Comparison of ENCODE assay signal across 14 mouse cellular contexts in genomic region chr17:47333409-47333808, GRCm38 (mm10). TPM values are rescaled to one million over a fixed set of nuclear protein-coding genes. Genes with fewer than 3 reads are reported as not detected.
DNase-seq lines count a peak whose midpoint lies in the region; ATAC-seq and TF ChIP-seq lines count a peak whose summit lies in the region.
"Had no signal": no experiment of that assay in that cellular context is flagged by ENCODE, and none has a peak within 500 bp of the region (broad histone marks: within the 10 kb centered on the region; RNA-seq: fewer than 3 reads in every experiment).

No protein-coding gene starts in this region.

- H3K27ac ChIP-seq in forebrain, embryonic 13.5 days: no peak overlapping the region; the same call in 1 of the 2 replicates
- no peak overlapping the region for H3K27ac ChIP-seq in midbrain, embryonic 15.5 days
- H3K27ac ChIP-seq: left cerebral cortex, adult 2 months; limb, embryonic 15.5 days; macrophage had no signal

- peaks cover 42% of the 10 kb centered on the region for H3K27me3 ChIP-seq in forebrain, embryonic 13.5 days
- H3K27me3 ChIP-seq in midbrain, embryonic 15.5 days (replicated peaks): no peaks in the 10 kb centered on the region
- H3K27me3 ChIP-seq: limb, embryonic 15.5 days; Patski had no signal

- no peak overlapping the region for H3K9ac ChIP-seq in forebrain, embryonic 13.5 days
- H3K9ac ChIP-seq in midbrain, embryonic 15.5 days: no peak overlapping the region
- H3K9ac ChIP-seq: limb, embryonic 15.5 days; liver, postnatal 0 days had no signal

- peak overlapping the region; percentile 3; the same call in 1 of the 2 replicates for H3K4me2 ChIP-seq in forebrain, embryonic 13.5 days
- no peak overlapping the region for H3K4me2 ChIP-seq in midbrain, embryonic 15.5 days
- H3K4me2 ChIP-seq: limb, embryonic 15.5 days had no signal

- intact Hi-C loops in heart, postnatal 10 days (cut with DNase I): loop anchor here (2.0 to 5.0 kb wide), 2 partner anchors 186 to 295 kb away; no protein-coding TSS in a partner anchor

- TF ChIP-seq POLR2A in brain, embryonic 14.5 days (IDR thresholded peaks at IDR 0.05; ENCODE audit: borderline replicate concordance, extremely low read depth, insufficient read depth, insufficient read length, poor library complexity, severe bottlenecking): no peak

- H3K9me3 ChIP-seq in forebrain, embryonic 13.5 days (replicated peaks): no peaks in the 10 kb centered on the region
- H3K9me3 ChIP-seq in midbrain, embryonic 15.5 days: no peaks in the 10 kb centered on the region
- H3K9me3 ChIP-seq: limb, embryonic 15.5 days had no signal

- peaks cover 28% of the 10 kb centered on the region for H3K4me1 ChIP-seq in forebrain, embryonic 13.5 days
- peaks cover 10% of the 10 kb centered on the region for H3K4me1 ChIP-seq in midbrain, embryonic 15.5 days

- 5% methylated on average over 2 of the region's 2 CpGs for WGBS in forebrain, embryonic 13.5 days
- WGBS in midbrain, embryonic 15.5 days: 21% methylated on average over 2 of the region's 2 CpGs

- no peak for TF ChIP-seq CTCF in brain, embryonic 14.5 days (IDR thresholded peaks at IDR 0.05; ENCODE audit: borderline replicate concordance, extremely low read depth, insufficient read depth, insufficient read length)

- peaks cover 56% of the 10 kb centered on the region for H3K36me3 ChIP-seq in forebrain, embryonic 13.5 days (ENCODE audit: poor library complexity, severe bottlenecking)
- peaks cover 18% of the 10 kb centered on the region; the same call in 1 of the 2 replicates for H3K36me3 ChIP-seq in midbrain, embryonic 15.5 days (replicated peaks)

- ATAC-seq in forebrain, embryonic 13.5 days: peak; percentile 78
- ATAC-seq in midbrain, embryonic 15.5 days (replicated peaks): 0 out of 2 replicates have a peak, but pooled peaks have one; percentile 28
- ATAC-seq: Patski had no signal

- H3K4me3 ChIP-seq in forebrain, embryonic 13.5 days: no peak overlapping the region
- H3K4me3 ChIP-seq in midbrain, embryonic 15.5 days: no peak overlapping the region
- H3K4me3 ChIP-seq: left cerebral cortex, adult 2 months; limb, embryonic 15.5 days had no signal

- peak; percentile 85 for DNase-seq in heart, adult 11 months
- DNase-seq in heart, postnatal 10 days: no peak
- DNase-seq in brain, embryonic 14.5 days (ENCODE audit: low read depth): peak; percentile 92
- DNase-seq in cerebellum, adult 9-10 months: no peak
- no peak for DNase-seq in urinary bladder, adult 18-20 months (ENCODE audit: low spot score in 2 of 2)
- no peak for DNase-seq in right cerebral cortex, adult 18-20 months
- DNase-seq: liver, postnatal 0 days; right cerebral cortex, postnatal 25 days had no signal

RNA-seq across cellular contexts. Expression of gene Mrps10, which starts 35.3 kb away (rescaled TPM):
- 10 to 100 TPM; 26.8 to 28.3 TPM for total RNA-seq in heart, postnatal 10 days (2021)
- 46.2 and 47.5 TPM in 2 replicates for polyA plus RNA-seq in brain, embryonic 14.5 days (2012; rRNA removed)
- 74.0 and 78.7 TPM in 2 replicates for polyA plus RNA-seq in forebrain, embryonic 13.5 days (2015; fragmentation: Nextera tagmentation; extraction: Ambion mirVana)
- polyA plus RNA-seq in midbrain, embryonic 15.5 days (2015; fragmentation: Nextera tagmentation; extraction: Ambion mirVana): 73.1 and 73.2 TPM in 2 replicates

RNA-seq across cellular contexts. Expression of gene Guca1b, which starts 51.8 kb away (rescaled TPM):
- under 1 TPM in 1 of 2 experiments, not detected in 1; 0.30 TPM for total RNA-seq in heart, postnatal 10 days (2021)
- 1.2 TPM in 2 replicates for polyA plus RNA-seq in brain, embryonic 14.5 days (2012; rRNA removed)
- polyA plus RNA-seq in forebrain, embryonic 13.5 days (2015; fragmentation: Nextera tagmentation; extraction: Ambion mirVana): 0.20 and 0.36 TPM in 2 replicates
- polyA plus RNA-seq in midbrain, embryonic 15.5 days (2015; fragmentation: Nextera tagmentation; extraction: Ambion mirVana): 0.30 and 0.57 TPM in 2 replicates

Comparison
In these comparisons a context has a peak if more than half of its experiments do, and no peak if none do; other contexts are left out.
1. DNase-seq: peak in heart, adult 11 months (single experiment) and brain, embryonic 14.5 days (single experiment); none in heart, postnatal 10 days (0 of 2), cerebellum, adult 9-10 months (single experiment), urinary bladder, adult 18-20 months (0 of 2) and right cerebral cortex, adult 18-20 months (single experiment).